Mouse (Mus musculus) kidney, embryonic 16.5 days (tissue): ENCODE data around the gene Smg6. TPM values are rescaled to one million over a fixed set of nuclear protein-coding genes. Genes with fewer than 3 reads are reported as not detected.

Experiments used
- ATAC-seq: fragments of 200-750 bp; cut with Nextera tagmentation; 2 replicates; pipeline ENCODE4 v1.8.0; 2017; ENCODE audit warnings: moderate TSS enrichment; ENCODE audit not compliant: low FRiP score, low TSS enrichment
- H3K27ac ChIP-seq: fragments of 300-500 bp; sonication (generic); 2 replicates; pipeline ENCODE4 v1.5.1; 2014; ENCODE audit warnings: low read length
- H3K27me3 ChIP-seq: fragments of 300-500 bp; sonication (generic); 2 replicates; pipeline ENCODE4 v1.6.1; 2014; ENCODE audit warnings: low read length, control low read depth, mixed read lengths; ENCODE audit not compliant: insufficient read depth
- H3K36me3 ChIP-seq: fragments of 300-500 bp; sonication (generic); 2 replicates; pipeline ENCODE4 v1.6.1; 2014; ENCODE audit warnings: low read length, control low read depth, mixed read lengths; ENCODE audit not compliant: insufficient read depth
- H3K4me1 ChIP-seq: fragments of 300-500 bp; sonication (generic); 2 replicates; pipeline ENCODE4 v1.6.1; 2014; ENCODE audit warnings: low read length, control low read depth, mixed read lengths; ENCODE audit not compliant: insufficient read depth
- H3K4me2 ChIP-seq: fragments of 300-500 bp; sonication (generic); replicated peaks from 2 replicates; pipeline ENCODE4 v1.6.1; 2014; ENCODE audit warnings: low read depth, low read length
- H3K4me3 ChIP-seq: fragments of 300-500 bp; sonication (generic); 2 replicates; pipeline ENCODE4 v1.5.1; 2014; ENCODE audit warnings: mild to moderate bottlenecking, low read length
- H3K9ac ChIP-seq: fragments of 300-500 bp; sonication (generic); replicated peaks from 2 replicates; pipeline ENCODE4 v1.6.1; 2014; ENCODE audit warnings: low read length
- H3K9me3 ChIP-seq: fragments of 300-500 bp; sonication (generic); 2 replicates; pipeline ENCODE4 v1.6.1; 2016; ENCODE audit warnings: low read length, control low read depth
- WGBS: fragments of 180-500 bp; shearing (Covaris S2); extraction: QIAGEN DNeasy Blood & Tissue Kit; methylation state at CpG from one replicate; pipeline ENCODE4 v1.1.7; 2014; 5-methylcytosine and 5-hydroxymethylcytosine counted together
- polyA plus RNA-seq: library from polyadenylated mRNA; unstranded; fragments of >200 nt; fragmentation: Nextera tagmentation; extraction: Ambion mirVana; gene quantifications from 2 replicates; pipeline ENCODE4 v1.2.1, GENCODE M21; 2015

Gene Smg6
- polyA plus RNA-seq, 1 experiment from 2014 or later: 17.9 TPM

DNA sequence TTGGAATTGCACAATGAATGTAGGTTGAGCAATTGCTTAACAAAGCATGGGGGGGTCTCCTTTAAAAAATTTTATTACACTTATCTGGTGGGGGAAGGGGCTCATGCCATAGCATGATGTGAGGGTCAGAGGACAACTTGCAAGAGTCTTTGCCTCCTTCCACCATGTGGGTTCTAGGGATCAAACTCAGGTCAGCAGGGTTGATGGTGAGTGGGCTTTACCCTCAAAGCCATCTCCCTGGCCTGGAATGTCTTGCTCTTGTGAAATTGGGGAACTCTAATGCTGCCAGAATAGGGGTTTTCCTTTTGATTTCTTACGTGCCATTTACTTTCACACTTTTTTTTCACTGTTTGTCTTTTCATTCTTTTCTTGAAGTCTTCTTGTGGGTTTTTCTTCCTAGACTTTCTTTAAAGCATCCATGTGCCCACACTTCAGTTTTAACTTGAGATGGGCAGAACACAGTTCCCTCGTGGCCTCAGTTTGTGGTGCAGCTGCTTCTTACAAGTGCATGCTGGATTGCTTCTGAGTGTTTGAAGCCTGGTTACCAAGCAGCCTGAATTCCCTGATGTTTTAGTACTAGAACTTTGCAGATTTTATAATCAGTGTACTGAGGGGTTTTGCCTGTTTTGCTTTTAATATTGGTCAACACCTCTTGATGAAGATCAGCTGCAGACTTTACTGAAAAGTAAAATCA lies 147.5 kb downstream of the Smg6 start:
- H3K9me3 ChIP-seq: no peaks in the 10 kb centered on the region
- H3K9ac ChIP-seq: no peak overlapping the region
- no peak overlapping the region for H3K4me2 ChIP-seq
- H3K4me3 ChIP-seq: no peak overlapping the region
- H3K27me3 ChIP-seq: no peaks in the 10 kb centered on the region
- H3K36me3 ChIP-seq: no peaks in the 10 kb centered on the region
- no peak overlapping the region; the same call in 1 of the 2 replicates for H3K27ac ChIP-seq
- no peaks in the 10 kb centered on the region for H3K4me1 ChIP-seq
- 53% methylated on average over 2 of the region's 2 CpGs for WGBS
- no peak for ATAC-seq

DNA sequence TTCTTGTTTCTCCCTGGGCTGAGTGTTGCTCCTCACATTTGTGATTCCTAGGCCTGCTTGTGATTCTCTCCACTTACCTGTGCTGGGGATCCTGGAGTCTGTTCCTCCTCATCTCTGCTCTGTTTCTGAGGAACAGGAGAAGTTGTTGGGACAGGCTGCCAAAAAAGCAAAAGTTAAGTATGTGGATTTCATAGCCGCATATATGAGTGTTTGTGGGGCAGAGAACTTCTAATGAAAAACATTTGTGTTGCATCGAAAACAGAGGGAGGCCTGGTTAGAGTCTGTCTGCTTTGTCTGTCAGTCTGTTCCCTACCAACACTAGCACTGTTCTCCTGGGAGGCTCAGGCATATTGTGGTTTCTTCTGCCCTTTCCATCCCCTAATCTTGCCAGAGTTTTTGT lies 148.1 kb downstream of the Smg6 start:
- 73% methylated on average over 2 of the region's 2 CpGs for WGBS
- no peak for ATAC-seq
- peak overlapping the region; percentile 41; the same call in 1 of the 2 replicates for H3K9ac ChIP-seq
- no peak overlapping the region for H3K27ac ChIP-seq
- H3K4me1 ChIP-seq: no peaks in the 10 kb centered on the region
- no peaks in the 10 kb centered on the region for H3K9me3 ChIP-seq
- H3K4me3 ChIP-seq: no peak overlapping the region
- H3K4me2 ChIP-seq: no peak overlapping the region
- H3K27me3 ChIP-seq: no peaks in the 10 kb centered on the region
- H3K36me3 ChIP-seq: no peaks in the 10 kb centered on the region

DNA sequence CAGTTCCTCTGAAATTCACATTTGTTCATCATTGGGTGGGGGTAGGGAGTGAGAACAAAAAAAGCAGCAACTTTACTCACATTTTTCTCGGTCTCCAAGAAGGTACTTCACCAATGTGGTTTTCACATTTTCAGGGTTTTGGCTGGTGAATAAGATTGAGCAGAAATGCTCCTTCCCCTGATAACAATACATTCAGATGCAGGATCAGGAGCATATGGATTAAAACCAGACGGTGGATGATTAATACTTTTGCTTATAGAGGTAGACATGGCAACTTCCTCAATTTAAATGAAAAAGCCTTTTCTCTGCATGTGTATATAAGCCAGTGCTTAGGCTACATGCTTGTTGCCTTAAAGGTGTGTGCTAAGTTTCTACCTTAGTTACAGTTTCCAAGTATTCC lies 148.9 kb downstream of the Smg6 start:
- Histone ChIP-seq H3K9me3 (0 out of 2 replicates have a peak, but pooled peaks cover 4% of the 10 kb centered on the region), H3K4me3 (no peak overlapping the region), H3K27me3 (no peaks in the 10 kb centered on the region), H3K9ac (no peak overlapping the region), H3K36me3 (peaks cover 4% of the 10 kb centered on the region; the same call in 1 of the 2 replicates), H3K4me2 (no peak overlapping the region), H3K4me1 (no peaks in the 10 kb centered on the region), H3K27ac (no peak overlapping the region)
- 64% methylated on average over 2 of the region's 2 CpGs for WGBS
- no peak for ATAC-seq

DNA sequence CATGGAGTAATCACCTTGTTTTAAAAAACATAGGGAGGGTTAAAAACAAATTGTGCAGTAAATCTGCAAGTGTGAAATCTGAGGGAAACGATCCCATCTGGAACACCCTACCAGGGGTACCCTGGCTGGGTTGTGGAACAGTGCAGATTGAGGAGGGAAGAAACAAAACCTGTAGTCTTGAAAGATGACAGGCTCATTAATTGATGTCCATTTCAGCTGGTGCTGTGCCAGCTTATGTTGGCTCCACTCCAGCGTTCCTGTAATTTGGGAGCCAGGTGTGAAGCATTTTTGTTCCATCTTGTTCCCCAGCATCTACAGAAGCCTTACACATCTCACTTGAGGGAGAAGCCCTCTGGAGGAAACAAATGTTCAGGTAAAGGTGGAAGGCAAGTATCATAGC lies 153.0 kb downstream of the Smg6 start:
- ATAC-seq: no peak
- no peak overlapping the region for H3K4me2 ChIP-seq
- H3K36me3 ChIP-seq: peaks cover 11% of the 10 kb centered on the region
- H3K27ac ChIP-seq: 0 out of 2 replicates have a peak overlapping the region, but pooled peaks have one; percentile 0
- no peaks in the 10 kb centered on the region for H3K4me1 ChIP-seq
- H3K9me3 ChIP-seq: 0 out of 2 replicates have a peak, but pooled peaks cover 4% of the 10 kb centered on the region
- 62% methylated on average over 2 of the region's 2 CpGs for WGBS
- no peak overlapping the region for H3K9ac ChIP-seq
- no peaks in the 10 kb centered on the region for H3K27me3 ChIP-seq
- no peak overlapping the region for H3K4me3 ChIP-seq

DNA sequence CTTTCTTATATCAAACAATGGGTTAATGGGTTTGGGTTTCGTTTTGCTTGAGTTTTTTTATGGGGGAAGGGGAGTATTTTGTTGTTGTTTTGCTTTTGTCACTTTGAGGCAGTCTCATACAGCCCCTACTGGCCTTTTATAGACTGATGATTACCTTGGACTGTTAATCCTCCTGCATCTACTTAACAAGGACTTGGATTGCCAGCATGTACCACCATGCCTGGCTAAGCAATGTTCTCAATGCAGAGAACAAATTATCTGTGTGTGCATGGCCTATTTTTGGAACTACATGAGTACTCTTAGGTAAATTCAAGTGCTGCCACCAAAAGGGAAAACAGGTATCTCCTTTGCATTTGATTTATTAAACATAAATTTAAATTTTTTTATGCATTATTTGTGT lies 157.4 kb downstream of the Smg6 start:
- Histone ChIP-seq H3K4me3 (no peak overlapping the region), H3K36me3 (peaks cover 19% of the 10 kb centered on the region), H3K27me3 (no peaks in the 10 kb centered on the region), H3K27ac (no peak overlapping the region), H3K4me1 (no peaks in the 10 kb centered on the region), H3K4me2 (no peak overlapping the region), H3K9me3 (0 out of 2 replicates have a peak, but pooled peaks cover 4% of the 10 kb centered on the region), H3K9ac (no peak overlapping the region)
- 46% methylated on average over 1 of the region's 1 CpGs for WGBS
- no peak for ATAC-seq

DNA sequence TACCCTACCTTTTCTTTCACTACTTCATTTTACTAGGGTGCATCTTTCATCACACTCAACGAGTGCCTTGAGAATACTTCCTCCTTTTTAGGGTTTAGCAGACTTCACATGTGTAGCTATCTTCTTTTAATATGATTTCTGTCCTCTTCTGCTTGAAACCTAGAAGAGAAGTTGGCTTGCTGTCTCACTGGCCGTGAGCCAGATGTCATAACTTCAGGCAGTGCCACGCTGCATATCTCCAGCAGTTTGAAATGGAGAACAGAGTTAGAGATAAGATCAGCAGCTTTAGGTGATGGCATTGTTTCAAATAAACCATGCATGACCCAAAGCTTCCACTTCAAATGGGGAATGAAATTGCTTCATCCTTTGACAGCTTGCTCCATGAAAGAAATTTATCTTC lies 166.5 kb downstream of the Smg6 start:
- H3K4me2 ChIP-seq: no peak overlapping the region
- H3K36me3 ChIP-seq: no peaks in the 10 kb centered on the region
- no peaks in the 10 kb centered on the region for H3K9me3 ChIP-seq
- WGBS: 44% methylated on average over 3 of the region's 3 CpGs
- peaks cover 12% of the 10 kb centered on the region for H3K4me1 ChIP-seq
- H3K9ac ChIP-seq: no peak overlapping the region
- peak overlapping the region; percentile 78 for H3K27ac ChIP-seq
- ATAC-seq: 0 out of 2 replicates have a peak, but pooled peaks have one; percentile 31
- H3K4me3 ChIP-seq: no peak overlapping the region
- H3K27me3 ChIP-seq: no peaks in the 10 kb centered on the region

DNA sequence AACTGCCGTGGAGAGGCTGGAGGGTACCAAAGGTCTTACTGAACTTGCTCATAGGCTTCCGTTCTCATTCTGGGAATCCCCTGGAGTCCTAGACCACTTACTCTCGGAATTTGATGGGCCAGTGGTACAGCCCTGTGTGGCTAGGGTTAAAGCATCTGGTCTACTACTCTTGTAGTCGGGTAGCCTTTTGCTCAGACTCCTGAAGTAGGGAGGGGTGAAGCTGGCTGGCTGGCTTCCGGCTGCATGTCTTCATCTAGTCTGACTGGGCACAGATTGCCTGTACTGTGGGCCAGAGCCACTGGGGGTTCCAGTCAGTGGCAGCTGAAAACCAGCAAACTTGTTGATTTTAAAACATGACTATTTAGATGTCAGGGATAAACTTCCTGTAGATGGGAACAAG lies 167.0 kb downstream of the Smg6 start:
- Histone ChIP-seq H3K27ac (peak overlapping the region; percentile 78; the same call in 1 of the 2 replicates), H3K9me3 (no peaks in the 10 kb centered on the region), H3K4me1 (peaks cover 12% of the 10 kb centered on the region), H3K9ac (0 out of 2 replicates have a peak overlapping the region, but pooled peaks have one; percentile 22), H3K27me3 (no peaks in the 10 kb centered on the region), H3K4me3 (no peak overlapping the region), H3K4me2 (no peak overlapping the region), H3K36me3 (peaks cover 2% of the 10 kb centered on the region; the same call in 1 of the 2 replicates)
- WGBS: 50% methylated on average over 5 of the region's 5 CpGs
- peak; percentile 49 for ATAC-seq

DNA sequence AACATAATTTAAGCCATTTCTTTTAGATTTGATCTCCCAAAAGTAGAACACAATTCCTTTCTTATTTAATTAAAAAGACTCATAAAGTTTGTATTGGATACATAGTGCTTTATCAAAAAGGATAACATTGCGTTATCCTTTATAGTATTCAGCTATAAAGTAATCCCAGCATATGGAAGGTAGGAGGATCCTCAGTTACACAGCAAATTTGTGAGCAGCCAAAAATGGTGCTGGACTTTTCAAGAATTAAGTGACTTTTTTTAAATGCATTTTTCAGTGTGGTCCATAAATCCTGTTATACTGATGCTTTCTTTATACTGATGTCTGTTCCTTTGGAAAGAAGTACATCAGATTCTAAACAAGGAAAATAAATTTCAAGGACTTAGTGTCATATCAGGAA lies 169.1 kb downstream of the Smg6 start:
- no peak overlapping the region for H3K4me2 ChIP-seq
- no peaks in the 10 kb centered on the region for H3K9me3 ChIP-seq
- ATAC-seq: no peak
- peaks cover 12% of the 10 kb centered on the region for H3K4me1 ChIP-seq
- whole genome bisulfite sequencing: 88% methylated on average over 1 of the region's 1 CpGs
- peaks cover 3% of the 10 kb centered on the region; the same call in 1 of the 2 replicates for H3K36me3 ChIP-seq
- H3K4me3 ChIP-seq: no peak overlapping the region
- no peaks in the 10 kb centered on the region for H3K27me3 ChIP-seq
- no peak overlapping the region for H3K9ac ChIP-seq
- no peak overlapping the region for H3K27ac ChIP-seq

DNA sequence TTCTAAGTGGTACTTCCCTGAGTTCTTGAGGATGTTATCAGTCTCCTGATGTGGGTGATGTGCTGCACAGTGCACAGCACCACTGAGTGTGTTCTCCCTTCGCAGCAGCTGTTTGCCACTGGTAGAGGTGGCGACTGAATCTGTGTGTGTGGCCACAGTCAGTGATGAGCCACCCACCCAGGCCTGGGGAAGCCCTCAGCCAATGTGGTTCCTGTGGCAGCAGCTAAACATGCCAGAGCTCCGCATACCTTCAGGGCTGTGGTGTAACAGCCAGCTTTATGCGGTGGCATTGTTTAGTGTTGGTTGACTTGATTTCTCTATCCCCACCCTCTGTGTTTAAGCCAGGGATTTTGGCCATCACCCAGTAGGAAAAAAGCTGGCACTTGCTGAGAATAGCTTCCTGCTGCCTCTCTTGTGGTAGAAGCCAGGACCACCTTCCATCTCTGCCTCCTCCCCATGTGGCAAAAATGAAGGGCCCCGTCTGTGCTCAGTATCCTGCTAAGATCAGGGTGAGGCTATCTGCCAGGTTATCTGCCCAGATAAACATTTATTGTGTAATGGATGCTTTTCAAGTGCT lies 177.2 kb downstream of the Smg6 start:
- no peaks in the 10 kb centered on the region for H3K36me3 ChIP-seq
- no peak overlapping the region for H3K4me2 ChIP-seq
- H3K4me3 ChIP-seq: no peak overlapping the region
- H3K9ac ChIP-seq: no peak overlapping the region
- no peaks in the 10 kb centered on the region for H3K9me3 ChIP-seq
- no peak overlapping the region for H3K27ac ChIP-seq
- H3K4me1 ChIP-seq: no peaks in the 10 kb centered on the region
- no peaks in the 10 kb centered on the region for H3K27me3 ChIP-seq
- no peak for ATAC-seq
- WGBS: 88% methylated on average over 5 of the region's 5 CpGs

DNA sequence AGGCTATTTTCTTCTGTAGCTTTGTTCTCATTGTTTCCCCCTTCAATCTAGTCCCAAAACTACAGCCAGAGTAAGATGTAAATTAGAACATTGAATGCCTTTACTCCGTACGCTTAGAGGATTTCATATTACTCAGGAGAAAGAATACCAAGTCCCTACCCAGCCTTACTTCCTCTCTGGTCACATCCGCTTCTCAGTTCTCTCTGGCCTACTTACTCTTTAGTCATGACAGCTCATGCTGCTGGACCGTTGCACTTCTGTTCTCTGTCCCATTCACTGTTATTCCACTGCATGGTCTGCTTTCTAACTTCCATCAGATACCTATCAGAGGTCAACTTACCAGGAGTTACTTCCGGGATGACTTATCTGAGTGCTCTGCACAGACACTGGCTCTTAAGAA lies 181.0 kb downstream of the Smg6 start:
- no peak overlapping the region for H3K4me2 ChIP-seq
- no peaks in the 10 kb centered on the region for H3K27me3 ChIP-seq
- H3K27ac ChIP-seq: no peak overlapping the region
- no peaks in the 10 kb centered on the region for H3K4me1 ChIP-seq
- no peaks in the 10 kb centered on the region for H3K36me3 ChIP-seq
- no peaks in the 10 kb centered on the region for H3K9me3 ChIP-seq
- ATAC-seq: no peak
- 90% methylated on average over 5 of the region's 5 CpGs for WGBS
- no peak overlapping the region for H3K9ac ChIP-seq
- H3K4me3 ChIP-seq: no peak overlapping the region
